Mouse (Mus musculus): Measurements from ENCODE around the gene Fads2.
A peak's percentile ranks its signal among the peaks of the same experiment; 100 is the strongest.

The Fads2 gene

DNA sequence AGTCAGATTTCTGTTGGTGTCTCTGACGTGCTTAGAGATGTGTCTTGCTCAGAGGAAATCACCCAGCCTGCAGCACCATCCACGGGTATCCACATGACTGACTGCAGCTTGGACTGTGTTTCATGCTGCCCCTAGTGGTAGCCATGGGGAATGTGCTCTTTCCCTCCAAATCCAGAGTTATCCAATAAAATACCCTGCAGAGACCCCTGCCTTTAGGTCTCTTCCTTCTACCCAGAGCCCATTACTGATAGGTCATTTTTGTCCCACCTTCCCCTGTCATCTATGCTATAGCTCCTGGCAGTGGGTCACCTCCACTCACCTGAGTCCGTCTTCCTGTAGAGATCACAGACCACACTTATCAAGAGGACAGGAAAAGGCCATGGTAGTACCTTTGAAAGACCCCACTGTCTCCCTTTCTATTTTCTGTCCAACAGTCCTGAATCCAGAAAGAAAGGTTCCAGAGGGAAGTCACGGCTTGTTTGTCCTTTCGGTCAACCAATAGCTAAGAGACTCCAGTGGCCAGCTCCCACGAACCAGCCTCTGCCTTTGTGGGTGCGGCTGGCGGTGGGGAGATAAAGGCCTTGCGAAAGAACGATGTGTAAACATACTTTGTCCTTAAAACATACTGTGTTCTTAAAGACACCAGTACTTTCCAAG lies 41.5 kb downstream of the Fads2 start:
- no peak for DNase-seq

DNA sequence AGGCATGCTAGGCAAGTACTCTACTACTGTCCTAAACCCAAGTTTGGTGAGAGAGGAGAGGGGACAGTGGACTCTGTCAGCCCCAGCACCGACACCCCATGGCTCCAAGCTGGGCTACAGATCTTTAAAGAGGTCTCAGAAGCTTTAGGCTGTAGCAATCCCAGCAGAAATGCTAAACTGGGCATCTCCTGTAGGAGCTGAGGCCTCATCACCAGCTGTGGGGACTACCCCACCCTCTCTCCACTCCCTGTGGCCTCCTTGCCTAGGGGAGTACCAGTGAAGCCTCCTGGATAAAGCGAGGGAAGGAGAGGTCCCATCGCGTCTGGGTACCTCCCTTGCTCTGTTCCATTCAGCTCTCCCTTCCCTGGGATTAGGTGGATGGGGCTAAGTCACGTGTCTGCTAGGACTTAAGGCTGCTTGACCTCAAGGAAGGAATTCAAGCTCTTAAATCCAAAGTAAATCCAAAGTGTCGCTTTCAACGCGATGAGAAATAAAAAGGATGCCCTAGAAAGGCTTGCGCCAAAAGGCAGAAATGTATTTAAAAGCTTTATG lies 42.6 kb downstream of the Fads2 start:
- DNase-seq: no peak

DNA sequence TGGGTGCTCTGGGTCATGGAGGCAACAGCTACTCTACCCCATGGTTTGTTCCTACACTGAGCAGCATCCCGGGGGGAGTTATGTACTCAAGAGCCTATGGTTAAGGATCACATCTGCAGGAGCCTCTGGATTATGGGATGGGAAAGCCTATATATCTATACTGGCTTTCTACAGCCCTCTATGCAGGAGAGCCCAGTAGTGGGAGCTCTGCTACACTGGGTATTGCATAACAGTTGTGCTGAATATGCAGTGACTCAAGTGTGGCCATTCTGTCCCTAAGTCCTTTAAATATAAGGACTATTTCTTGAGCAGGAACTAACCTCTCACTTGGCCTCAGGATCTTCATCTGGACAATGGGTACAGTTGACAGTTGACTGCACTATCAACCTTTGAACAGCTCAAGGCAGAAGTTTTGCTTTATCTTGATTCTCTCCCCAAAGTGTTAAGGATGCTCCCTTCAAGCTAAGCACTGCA lies 43.2 kb downstream of the Fads2 start:
- no peak for DNase-seq

DNA sequence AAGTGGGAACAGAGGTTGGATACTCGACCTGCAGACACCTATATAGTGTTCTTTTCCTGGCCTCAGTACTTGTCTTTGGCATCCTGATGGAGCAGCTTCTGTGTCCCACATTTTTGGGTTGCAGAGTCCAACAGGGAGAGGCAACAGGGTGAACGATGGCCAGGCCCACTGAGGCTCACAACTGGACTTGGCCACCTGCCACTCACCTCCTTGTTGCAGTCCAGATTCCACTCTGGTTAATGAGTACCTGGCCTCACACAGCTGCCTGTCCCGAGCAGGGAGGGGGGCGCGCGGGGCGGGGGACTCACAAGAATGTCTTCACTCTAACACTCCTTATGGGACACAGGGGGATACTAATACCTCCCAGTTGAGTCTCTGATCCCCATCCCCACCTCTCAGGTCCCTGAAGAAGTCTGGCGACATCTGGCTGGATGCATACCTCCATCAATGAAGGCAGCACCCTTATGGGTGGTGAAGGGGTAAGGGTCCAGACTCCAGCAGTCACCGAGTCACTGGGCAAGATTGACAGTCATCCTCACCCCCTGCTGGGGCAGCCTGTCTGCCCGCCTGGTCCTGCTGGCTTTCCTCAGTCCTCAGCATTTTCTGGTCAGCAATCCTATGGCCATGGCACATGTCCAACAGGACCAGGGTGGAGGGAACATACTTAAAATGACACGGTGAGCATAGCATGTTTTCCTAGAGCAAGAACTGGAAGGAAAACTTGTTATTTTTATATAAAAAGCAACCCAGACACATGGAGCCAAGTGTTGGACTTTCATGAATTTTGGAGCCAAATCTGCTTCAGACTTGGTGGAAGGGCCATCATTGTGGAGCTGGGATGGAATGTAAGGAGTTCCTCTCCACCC lies 43.8 kb downstream of the Fads2 start:
- peak; percentile 95 for DNase-seq

DNA sequence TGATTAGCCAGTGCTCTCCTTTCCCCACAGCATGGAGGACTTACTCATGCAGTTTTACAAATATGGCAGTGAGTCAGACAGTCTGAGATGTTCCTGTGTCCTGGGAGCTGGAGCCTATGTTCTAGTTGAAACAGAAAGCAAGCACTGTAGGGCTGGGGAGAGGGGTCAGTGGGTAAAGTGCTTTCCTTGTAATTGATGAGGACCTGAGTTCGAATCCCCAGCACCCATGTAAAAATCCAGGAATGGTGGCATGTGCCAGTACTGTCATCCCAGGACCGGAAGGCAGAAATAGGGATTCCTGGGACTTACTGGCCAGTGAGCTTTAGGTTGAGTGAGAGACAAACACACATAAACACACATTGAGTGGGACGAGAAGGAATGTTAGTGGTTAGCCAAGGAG lies 44.9 kb downstream of the Fads2 start:
- no peak for DNase-seq

DNA sequence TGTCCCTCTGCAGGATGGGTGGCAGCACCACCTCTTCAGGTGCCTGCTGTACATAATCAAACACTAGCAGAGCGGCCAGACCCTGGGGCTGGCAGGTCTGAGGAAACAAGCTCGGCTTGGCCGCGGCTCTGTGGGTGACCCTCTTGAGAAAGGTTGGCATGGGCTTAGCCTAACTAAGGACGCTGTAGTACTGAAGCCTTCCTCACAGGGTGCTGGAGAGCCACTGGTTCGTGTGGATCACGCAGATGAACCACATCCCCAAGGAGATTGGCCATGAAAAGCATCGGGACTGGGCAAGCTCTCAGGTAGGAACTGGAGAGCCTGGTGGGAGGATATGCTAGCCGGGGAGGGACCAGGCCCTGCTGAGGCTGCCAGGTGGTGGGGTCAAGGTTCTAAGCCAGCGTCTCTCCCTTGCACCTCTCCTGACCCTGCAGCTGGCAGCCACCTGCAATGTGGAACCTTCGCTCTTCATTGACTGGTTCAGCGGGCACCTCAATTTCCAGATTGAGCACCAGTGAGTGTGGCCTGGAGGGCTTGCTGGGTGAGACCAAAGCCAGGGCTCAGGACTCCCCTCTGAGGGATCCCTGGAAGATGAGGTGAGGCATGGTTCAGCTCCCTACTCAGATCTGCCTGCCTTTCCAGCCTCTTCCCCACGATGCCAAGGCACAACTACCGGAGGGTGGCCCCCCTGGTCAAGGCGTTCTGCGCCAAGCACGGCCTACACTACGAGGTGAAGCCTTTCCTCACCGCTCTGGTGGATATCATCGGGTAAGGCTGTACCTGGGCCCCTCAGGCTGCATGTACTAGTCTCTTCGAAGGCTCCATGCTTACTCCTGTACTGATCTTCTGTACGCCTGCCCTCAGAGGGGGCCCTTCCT lies 45.5 kb downstream of the Fads2 start:
- DNase-seq: peak; percentile 73 to 84

DNA sequence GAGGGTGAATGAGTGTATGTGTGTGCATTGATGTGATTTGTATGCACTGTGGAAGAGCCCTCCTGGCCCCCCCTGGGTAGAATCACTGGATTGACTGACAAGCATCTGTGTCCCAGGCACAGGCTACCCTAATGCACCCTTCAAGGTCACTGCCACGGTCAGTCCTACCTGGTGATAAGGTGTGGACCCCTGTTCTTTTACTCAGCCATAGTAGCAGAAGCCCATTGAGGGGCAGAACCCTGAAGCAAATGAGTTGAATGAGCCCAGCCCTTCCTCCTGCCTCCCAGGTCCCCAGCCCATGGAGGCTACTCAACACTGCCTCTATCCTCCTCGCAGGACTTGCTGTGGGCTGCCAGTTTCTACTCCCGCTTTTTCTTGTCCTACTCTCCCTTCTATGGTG lies 46.3 kb downstream of the Fads2 start:
- no peak for DNase-seq

DNA sequence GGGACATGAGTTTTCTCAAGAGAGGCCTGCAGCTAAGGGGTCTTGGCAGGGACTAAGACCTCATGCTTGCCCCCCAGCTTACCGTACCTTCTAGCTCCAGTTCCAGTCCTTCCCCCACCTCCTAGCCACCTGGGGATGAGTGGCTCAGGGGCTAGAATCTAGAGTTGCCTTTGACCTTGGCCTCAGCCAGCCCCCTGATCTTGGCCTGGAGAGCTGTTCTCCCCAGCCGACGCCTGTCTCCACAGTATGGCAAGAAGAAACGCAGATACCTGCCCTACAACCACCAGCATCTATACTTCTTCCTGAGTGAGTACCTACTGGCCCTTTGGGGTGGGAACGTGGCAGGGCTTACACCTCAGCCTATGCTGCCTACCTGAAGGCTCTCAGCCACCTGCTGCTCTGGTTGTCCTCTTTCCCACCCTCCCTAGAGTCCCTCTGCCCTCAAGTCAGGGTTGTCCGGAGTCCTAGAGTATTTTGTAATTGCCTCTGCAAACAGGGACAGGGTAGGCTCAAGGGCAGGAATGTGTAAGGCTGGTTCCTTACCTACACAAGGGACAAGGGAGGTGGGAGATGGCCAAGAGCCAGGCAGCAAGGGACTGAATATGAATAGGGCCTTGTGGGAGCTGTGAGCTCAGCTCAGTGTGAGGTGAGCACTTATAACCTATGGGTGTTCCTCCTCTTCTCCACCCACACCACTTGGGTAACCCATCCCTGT lies 47.0 kb downstream of the Fads2 start:
- no peak for DNase-seq

DNA sequence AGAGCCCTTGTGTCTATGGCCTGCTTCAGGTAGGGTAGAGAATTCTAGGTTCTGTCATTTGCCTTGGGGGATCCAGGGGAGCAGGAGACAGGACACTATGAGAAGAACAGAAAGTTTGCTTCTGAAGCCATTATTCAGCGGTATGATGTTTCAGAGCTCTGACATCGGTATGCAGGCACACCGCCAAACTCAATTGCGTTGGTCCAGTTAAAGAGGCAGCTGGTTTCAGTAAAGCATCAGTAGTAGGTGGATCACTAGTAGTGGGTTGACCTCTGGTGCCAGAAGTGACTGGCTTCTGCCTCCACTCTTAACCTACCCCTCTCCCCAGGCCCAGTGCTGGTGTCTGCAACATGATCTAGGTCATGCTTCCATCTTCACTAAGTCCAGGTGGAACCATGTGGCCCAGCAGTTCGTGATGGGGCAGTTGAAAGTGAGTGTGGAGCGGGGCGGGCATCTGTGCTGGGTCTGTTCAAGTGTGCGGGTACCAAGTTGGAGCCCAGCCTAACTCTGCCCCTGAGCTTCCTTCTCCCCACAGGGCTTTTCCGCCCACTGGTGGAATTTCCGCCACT lies 47.8 kb downstream of the Fads2 start:
- DNase-seq: no peak

DNA sequence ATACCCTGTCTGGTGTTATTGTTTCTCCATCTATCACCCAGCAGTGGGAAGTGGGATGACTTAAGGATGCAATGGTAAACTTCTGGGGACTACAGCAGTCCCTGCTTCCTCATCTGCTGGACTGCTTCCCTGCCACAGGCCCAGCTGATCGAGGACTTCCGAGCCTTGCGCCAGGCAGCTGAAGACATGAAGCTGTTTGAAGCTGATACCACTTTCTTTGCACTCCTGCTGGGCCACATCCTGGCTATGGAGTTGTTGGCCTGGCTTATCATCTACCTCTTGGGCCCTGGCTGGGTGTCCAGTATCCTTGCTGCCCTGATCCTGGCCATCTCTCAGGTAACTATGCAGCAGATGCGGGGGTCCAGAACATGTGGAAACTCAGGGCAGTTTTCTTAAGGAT lies 48.8 kb downstream of the Fads2 start:
- no peak for DNase-seq

DNA sequence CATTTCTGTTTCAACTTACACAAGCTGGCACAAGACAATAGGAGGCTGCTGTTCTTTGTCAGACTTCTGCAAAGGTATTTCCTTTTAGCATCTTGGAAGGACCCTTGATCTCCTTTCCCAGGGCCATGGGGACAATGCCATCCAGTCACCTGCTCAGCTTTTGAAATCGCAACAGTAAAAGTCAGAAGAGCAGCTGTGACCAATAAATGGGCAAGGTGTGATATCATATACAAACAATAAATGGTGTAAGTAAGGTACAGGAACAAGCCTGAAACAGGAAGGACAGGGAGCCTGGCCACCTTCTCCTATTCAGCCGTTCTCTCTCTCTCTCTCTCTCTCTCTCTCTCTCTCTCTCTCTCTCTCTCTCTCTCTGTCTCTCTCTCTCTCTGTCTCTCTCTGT lies 51.1 kb downstream of the Fads2 start:
- no peak for DNase-seq

DNA sequence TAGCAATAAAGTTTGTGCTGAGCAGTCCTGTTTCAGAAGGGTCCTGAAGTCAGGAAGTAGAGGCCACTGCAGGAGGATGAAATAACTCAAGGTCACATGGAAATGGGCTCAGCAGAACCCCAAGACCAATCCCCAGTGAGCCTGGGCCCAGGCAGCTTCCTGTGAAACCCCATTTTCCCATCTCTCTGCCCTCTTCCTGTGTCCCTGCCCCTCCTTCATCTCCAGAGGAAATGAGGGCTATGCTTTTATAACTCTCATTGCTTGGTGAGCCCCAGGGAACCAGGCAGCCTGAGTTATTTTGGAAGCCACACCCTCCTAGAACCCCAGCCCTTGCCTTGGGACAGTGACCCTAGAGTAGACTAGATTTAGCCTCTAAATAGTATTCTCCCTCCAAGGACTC lies 52.0 kb downstream of the Fads2 start:
- no peak for DNase-seq

DNA sequence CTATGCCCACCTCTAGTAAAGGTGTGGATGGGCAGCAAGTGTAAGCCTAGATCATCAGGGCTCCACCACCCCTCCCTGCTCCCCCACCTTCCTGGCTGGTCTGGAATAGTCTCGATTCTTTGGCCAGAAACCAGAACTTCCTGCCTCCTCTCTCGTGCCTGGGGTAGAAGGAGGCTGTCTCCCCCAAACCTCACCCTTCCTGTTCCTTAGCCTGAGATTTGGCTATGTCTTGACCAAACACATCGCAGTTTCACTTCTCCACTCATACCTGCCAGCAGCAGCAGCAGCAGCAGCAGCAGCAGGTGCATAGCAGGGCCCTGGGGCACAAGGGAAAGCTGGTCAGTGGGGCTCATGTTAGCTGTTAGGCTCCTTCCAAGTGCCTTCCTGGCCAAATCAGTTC lies 54.6 kb downstream of the Fads2 start:
- no peak for DNase-seq

DNA sequence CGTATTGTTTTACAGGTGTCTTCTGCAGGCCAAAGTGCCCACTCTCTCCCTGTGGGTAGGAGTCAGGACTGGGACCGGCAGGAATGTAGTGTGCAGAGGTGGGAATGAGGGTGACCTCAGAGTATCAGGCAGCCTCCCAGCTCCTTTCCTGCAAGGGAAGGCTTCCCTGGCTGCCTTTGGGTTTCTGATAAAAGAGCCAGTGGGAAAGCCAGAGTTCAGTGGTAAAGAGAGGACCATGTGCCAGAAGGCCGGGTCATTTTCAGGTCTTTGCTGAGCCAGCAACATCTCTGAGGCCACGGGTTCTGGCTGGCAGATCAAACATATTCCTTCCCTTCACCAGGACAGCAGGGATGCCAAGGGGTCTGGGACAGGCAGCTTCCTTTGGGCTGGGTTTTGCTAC lies 55.2 kb downstream of the Fads2 start:
- DNase-seq: peak; percentile 78 to 82

DNA sequence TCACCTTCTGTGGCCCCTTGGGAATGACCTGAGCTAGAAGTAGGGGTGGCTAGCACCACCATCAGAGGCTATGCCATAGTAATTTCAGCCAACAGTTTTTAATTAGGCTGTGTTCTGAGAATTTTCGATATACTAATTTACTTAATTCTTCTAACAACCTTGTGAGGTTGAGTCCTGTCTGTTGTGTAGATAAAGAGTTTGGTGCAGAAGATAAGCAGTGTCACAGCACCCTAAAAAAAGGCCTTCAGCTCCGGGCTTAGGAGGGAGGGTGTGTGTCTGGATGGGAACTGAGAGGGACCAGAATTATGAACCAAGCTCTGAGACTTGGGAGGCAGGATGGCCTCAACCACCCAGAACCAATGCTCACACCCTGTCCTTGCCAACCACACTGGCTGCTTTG lies 55.8 kb downstream of the Fads2 start:
- no peak for DNase-seq

DNA sequence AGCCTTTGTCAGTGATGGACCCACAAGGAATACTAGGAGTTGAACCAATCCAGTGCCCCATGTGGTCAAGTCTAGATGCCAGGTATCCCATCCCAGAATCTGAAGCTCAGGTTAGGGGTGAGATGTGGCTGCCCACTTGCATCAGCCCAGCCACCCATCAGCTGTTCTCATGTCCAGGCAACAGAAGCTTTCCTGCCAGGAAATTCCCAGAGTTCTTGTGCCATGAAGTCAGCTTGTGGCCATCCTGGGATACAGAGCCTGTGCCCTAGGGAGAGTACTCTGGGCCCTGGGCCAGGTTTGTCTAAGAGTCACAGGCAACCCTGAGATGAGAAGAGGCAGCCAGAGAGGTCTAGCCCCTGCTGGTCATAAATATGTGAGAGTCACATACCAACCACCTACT lies 57.9 kb downstream of the Fads2 start:
- DNase-seq: peak; percentile 77 to 81

DNA sequence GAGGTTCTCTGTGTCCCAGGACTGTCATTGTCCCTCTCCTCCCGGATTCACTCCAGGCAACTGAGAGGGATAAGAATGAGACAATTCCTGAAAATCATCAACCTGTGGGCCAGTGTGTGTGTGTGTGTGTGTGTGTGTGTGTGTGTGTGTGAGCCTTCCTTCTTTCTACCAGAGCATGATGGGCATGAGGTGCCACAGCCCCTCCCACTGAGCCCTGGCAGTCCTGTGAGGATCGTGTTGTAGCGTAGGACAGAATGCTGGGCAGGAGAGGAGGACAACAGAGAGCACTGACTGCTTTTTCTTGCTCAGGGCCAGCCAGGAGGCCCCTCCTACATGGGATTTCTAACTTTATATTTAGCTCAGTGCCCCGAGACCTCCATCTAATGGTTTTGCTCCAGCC lies 58.7 kb downstream of the Fads2 start:
- DNase-seq: no peak

DNA sequence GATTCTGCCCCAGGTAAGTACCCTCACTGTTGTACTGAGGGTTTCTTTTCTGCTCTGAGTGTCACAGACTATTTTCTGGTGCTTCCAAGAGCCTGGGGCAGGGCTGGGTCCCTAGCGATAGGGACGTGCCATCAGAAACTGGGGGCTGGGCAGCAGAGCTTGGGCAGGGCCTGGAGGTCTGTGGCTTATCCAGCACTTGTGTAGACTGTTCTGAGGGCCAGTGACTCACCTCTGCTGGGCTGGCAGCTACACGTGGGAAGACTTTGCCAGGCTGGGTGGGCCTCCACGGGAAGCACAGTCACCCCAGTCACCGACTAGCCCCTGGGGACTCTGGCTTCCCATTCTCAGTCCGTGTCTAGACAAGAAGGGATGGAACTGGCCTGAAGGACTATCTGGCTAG lies 59.3 kb downstream of the Fads2 start:
- DNase-seq: no peak

DNA sequence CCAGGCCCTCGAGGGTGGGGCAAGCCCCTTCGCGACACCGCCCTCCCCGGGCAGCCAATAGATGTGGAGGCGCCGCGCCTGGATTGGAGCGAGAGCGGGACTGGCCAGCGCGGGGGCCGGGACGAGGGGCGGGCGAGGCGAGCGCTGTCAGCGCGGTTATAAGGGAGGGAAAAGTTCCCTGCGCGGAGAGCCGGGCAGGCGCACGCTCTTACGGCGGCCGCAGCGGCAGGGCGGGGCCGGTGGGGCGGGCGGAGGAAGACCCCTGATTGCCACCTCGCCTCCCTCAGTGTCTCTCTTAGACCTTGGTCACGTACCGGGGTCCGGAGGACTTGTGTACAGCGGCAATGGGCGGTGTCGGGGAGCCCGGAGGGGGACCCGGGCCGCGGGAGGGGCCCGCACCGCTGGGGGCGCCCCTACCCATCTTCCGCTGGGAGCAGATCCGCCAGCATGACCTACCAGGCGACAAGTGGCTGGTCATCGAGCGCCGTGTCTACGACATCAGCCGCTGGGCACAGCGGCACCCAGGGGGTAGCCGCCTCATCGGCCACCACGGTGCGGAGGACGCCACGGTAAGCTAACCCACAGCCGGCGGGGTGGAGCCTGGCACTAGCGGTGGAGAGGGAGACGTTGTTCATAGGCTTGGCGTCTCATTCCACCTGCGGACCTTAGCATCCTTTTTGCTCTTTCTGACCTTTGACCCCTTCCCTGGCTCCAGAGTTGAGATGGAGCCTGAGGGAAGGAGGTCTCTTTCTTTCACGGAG lies 60.0 kb downstream of the Fads2 start, which contains the start of gene Fads3:
Gene Fads3 (plus strand): TSS at position 182 of the 761 bp plus-strand sequence.
- peak; percentile 82 to 84 for DNase-seq

DNA sequence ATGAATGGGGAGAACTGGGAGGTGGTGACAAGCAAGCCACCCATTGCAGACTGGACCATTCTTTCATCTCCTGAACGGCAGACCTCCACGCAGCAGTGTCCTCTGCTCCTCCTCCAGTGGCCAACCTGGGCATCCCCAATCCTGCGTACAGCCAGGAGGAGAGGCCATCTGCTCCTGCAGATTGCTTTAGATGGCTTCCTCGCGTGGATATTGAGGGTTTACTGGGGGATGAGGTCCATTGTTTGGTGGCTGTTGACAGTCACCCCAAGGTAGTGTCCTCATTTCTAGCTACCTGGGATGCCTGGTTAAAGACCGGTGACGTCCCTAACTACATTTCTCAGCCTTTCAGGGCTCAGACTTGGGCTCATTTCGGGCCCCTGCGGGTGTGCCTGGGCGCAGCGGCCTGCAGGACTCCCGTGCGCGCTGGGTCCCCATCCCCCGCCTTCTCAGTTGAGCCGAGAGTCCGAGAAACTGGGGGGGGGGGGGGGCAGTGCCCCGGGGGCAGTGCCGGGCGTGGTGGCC lies 60.6 kb downstream of the Fads2 start:
- DNase-seq: no peak

DNA sequence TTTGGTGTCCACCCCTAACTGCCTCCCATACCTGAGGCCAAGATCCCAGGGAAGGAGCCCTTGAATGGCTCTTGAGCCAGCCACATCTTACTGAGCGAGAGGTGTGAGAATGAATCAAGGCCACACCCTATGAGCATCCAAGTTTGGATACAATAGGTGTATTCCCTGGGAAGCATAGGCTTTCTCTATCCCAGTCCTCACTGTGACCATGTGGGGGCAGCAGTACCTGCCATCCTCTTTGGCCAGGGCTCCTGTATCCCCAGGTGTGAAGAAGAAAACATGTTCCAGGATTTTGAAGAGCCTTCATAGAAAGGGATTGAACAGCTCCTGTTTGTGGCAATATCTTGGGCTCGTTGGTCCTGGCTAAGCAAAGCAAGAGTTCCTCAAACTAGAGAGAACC lies 61.9 kb downstream of the Fads2 start:
- peak in 1 of 2 experiments; percentile 53 for DNase-seq

Data from kidney, adult 8-10 months (tissue).